Mouse (Mus musculus) C2C12 (cell line): ENCODE data around the gene Surf1. TPM values are rescaled to one million over a fixed set of nuclear protein-coding genes. Genes with fewer than 3 reads are reported as not detected.

ENCODE experiments used
- H3K27me3 ChIP-seq: one replicate; pipeline ENCODE4 v1.6.1; 2011; ENCODE audit not compliant: control insufficient read depth, insufficient read depth, insufficient read length
- H3K36me3 ChIP-seq: one replicate; pipeline ENCODE4 v1.6.1; 2011; ENCODE audit not compliant: control insufficient read depth, insufficient read depth
- H3K4me3 ChIP-seq: one replicate; pipeline ENCODE4 v1.5.1; 2011; ENCODE audit warnings: mild to moderate bottlenecking, control low read depth; ENCODE audit not compliant: poor library complexity, insufficient read depth, severe bottlenecking
- H3K79me2 ChIP-seq: one replicate; pipeline ENCODE4 v1.6.1; 2011; ENCODE audit not compliant: control insufficient read depth, insufficient read depth
- H3K79me3 ChIP-seq: one replicate; pipeline ENCODE4 v1.6.1; 2011; ENCODE audit warnings: low read depth, control low read depth
- H3ac ChIP-seq: one replicate; pipeline ENCODE3; 2011; ENCODE audit warnings: low read depth; ENCODE audit not compliant: control insufficient read depth, insufficient read length
- CEBPB ChIP-seq: IDR thresholded peaks from one replicate; pipeline ENCODE4 v1.6.1; 2011; ENCODE audit warnings: low read depth, mild to moderate bottlenecking, control low read depth, moderate library complexity
- CTCF ChIP-seq: IDR thresholded peaks from one replicate; pipeline ENCODE4 v1.5.1; 2011; ENCODE audit not compliant: control insufficient read depth, insufficient read depth, insufficient read length
- FOSL1 ChIP-seq: IDR thresholded peaks from one replicate; pipeline ENCODE4 v1.8.0; 2011; ENCODE audit warnings: mild to moderate bottlenecking, low read length; ENCODE audit not compliant: poor library complexity, insufficient read depth, severe bottlenecking
- MAX ChIP-seq: IDR thresholded peaks from one replicate; pipeline ENCODE4 v1.6.1; 2011; ENCODE audit warnings: mild to moderate bottlenecking, control low read depth
- MYOD1 ChIP-seq: IDR thresholded peaks from one replicate; pipeline ENCODE4 v1.6.1; 2011; ENCODE audit warnings: low read depth; ENCODE audit not compliant: control insufficient read depth, insufficient read length
- MYOG ChIP-seq: IDR thresholded peaks from one replicate; pipeline ENCODE4 v1.6.1; 2011; ENCODE audit not compliant: control insufficient read depth, insufficient read length; ENCODE audit errors: extremely low read depth
- USF1 ChIP-seq: IDR thresholded peaks from one replicate; pipeline ENCODE4 v1.6.1; 2011; ENCODE audit warnings: low read depth, mild to moderate bottlenecking, control low read depth, moderate library complexity
- polyA plus RNA-seq: library from polyadenylated mRNA; unstranded; fragments of >200 nt; fragmentation: generic; extraction: Trizol; gene quantifications from one replicate; pipeline ENCODE4 v1.2.1, GENCODE M21; 2012; ENCODE audit warnings: missing spikeins

Gene Surf1
- polyA plus RNA-seq, 1 experiment = 40.8 TPM

DNA sequence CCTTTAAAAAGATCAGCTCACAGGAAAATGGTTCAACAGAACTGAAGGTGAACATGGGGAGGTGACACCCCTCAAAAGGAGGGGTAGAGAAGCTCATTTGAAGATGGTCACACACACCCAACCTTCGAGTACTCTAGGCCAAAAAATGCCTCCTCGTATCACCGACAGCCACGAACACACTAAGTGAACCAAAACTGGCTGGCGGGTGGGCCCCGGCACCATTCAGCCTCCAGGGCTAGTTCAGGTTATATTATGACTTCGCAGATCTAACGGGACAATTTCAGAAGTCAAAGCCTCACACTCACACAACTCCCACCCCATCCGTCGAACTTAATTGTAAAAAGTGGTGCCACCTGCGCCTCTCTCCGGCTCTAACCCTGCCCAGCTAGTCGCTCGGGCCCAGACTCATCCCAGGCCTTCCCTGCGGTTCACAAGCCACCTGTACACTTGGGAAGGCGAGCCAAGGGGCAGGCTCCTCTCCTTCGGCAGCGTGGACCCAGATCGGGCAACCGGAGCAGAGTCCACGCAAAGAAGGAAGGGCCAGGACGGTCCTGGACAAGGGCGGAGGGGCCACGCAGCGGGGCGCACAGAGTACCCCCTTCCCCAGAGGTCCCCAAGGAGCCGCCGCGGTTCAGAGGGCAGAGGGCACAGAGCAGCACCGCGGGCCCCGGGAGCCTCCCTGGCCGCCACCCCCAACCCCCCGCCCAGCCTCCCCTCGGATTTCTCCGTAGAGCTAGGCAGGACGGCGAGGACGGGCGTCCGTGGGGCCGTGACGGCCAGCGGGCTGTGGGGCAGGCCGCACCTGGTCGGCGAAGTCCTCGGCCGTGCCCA lies 16.4 kb upstream of the Surf1 start:
- Histone ChIP-seq H3K27me3 (no peaks in the 10 kb centered on the region), H3K79me3 (peaks cover 51% of the 10 kb centered on the region), H3K36me3 (peaks cover 42% of the 10 kb centered on the region), H3K4me3 (peak overlapping the region; percentile 92), H3ac (peak overlapping the region; percentile 89), H3K79me2 (peaks cover 54% of the 10 kb centered on the region)
- TF ChIP-seq CTCF (no peak), FOSL1 (no peak), CEBPB (no peak), MYOG (no peak), USF1 (no peak), MYOD1 (no peak), MAX (no peak)

- Histone ChIP-seq H3K79me3 (peaks cover 60% of the 10 kb centered on the region), H3K36me3 (peaks cover 65% of the 10 kb centered on the region), H3ac (no peak overlapping the region), H3K27me3 (no peaks in the 10 kb centered on the region), H3K79me2 (peaks cover 74% of the 10 kb centered on the region), H3K4me3 (no peak overlapping the region)
- TF ChIP-seq CEBPB = no peak
- peak; percentile 34 for TF ChIP-seq CTCF
Measured at GRCm38 (mm10) chr2:26930390-26930789, 14.1 kb upstream of the Surf1 start.

GRCm38 (mm10) chr2:26927745-26928476 lies 11.6 kb upstream of the Surf1 start:
- H3K36me3 ChIP-seq = peaks cover 90% of the 10 kb centered on the region

GRCm38 (mm10) chr2:26921784-26922183 lies 5.5 kb upstream of the Surf1 start:
- no peak overlapping the region for H3K4me3 ChIP-seq
- peaks cover 30% of the 10 kb centered on the region for H3K79me3 ChIP-seq
- no peak for TF ChIP-seq MYOG
- no peak for TF ChIP-seq MYOD1
- no peak for TF ChIP-seq MAX
- TF ChIP-seq CEBPB = no peak
- TF ChIP-seq CTCF = no peak
- TF ChIP-seq FOSL1 = no peak
- TF ChIP-seq USF1 = no peak
- peaks cover 51% of the 10 kb centered on the region for H3K79me2 ChIP-seq
- peaks cover 99% of the 10 kb centered on the region for H3K36me3 ChIP-seq
- no peak overlapping the region for H3ac ChIP-seq
- H3K27me3 ChIP-seq = no peaks in the 10 kb centered on the region

More at GRCm38 (mm10) chr2:26927745-26928476, 11.6 kb upstream of the Surf1 start:
- Histone ChIP-seq H3K4me3 (no peak overlapping the region), H3K79me3 (peaks cover 62% of the 10 kb centered on the region), H3K27me3 (no peaks in the 10 kb centered on the region), H3ac (no peak overlapping the region), H3K79me2 (peaks cover 75% of the 10 kb centered on the region)
- TF ChIP-seq MAX = no peak
- no peak for TF ChIP-seq USF1

GRCm38 (mm10) chr2:26920190-26920855 lies 4.0 kb upstream of the Surf1 start:
- Histone ChIP-seq H3K4me3 (no peak overlapping the region), H3K36me3 (peaks cover 84% of the 10 kb centered on the region), H3K27me3 (no peaks in the 10 kb centered on the region), H3K79me3 (peaks cover 33% of the 10 kb centered on the region), H3ac (no peak overlapping the region), H3K79me2 (peaks cover 54% of the 10 kb centered on the region)
- TF ChIP-seq MYOD1 (no peak), CEBPB (no peak), CTCF (no peak), FOSL1 (no peak), USF1 (no peak), MAX (no peak), MYOG (no peak)
